Mouse (Mus musculus) brain, embryonic 18.5 days (tissue): ENCODE data around the gene Eepd1.
"Not testable (repeated sequence)": the region's sequence is repeated elsewhere in the genome, so short reads cannot be mapped to it uniquely, and the experiment has no call there.

Source experiments
- DNase-seq: peaks from one replicate; pipeline ENCODE4 v3.0.0-alpha.2; 2012; ENCODE audit warnings: low read depth, low spot score

Eepd1 gene

GRCm38 (mm10) chr9:25481344-25482095 lies at the start of gene Eepd1:
Eepd1 (plus strand) TSS chr9:25481547.
- peak; percentile 82 for DNase-seq

GRCm38 (mm10) chr9:25438836-25439235 lies 42.5 kb upstream of the Eepd1 start:
- no peak for DNase-seq

GRCm38 (mm10) chr9:25440046-25440445 lies 41.3 kb upstream of the Eepd1 start:
- not testable (repeated sequence) for DNase-seq

- DNase-seq = no peak
Observed at GRCm38 (mm10) chr9:25442041-25442440, 39.3 kb upstream of the Eepd1 start.

GRCm38 (mm10) chr9:25443029-25443428 lies 38.3 kb upstream of the Eepd1 start:
- no peak for DNase-seq

- DNase-seq = no peak
Observed at GRCm38 (mm10) chr9:25443546-25443945, 37.8 kb upstream of the Eepd1 start.

GRCm38 (mm10) chr9:25450394-25450793 lies 31.0 kb upstream of the Eepd1 start:
- no peak for DNase-seq

GRCm38 (mm10) chr9:25455027-25455426 lies 26.3 kb upstream of the Eepd1 start:
- no peak for DNase-seq

- no peak for DNase-seq
Observed at GRCm38 (mm10) chr9:25460835-25461555, 20.4 kb upstream of the Eepd1 start.

GRCm38 (mm10) chr9:25464305-25464704 lies 17.0 kb upstream of the Eepd1 start:
- no peak for DNase-seq

GRCm38 (mm10) chr9:25479392-25480020 lies 1.8 kb upstream of the Eepd1 start:
- DNase-seq = no peak

- DNase-seq = no peak
Observed at GRCm38 (mm10) chr9:25480676-25481075, 671 bp upstream of the Eepd1 start.

- no peak for DNase-seq
Observed at GRCm38 (mm10) chr9:25482322-25482998, 1.1 kb downstream of the Eepd1 start.

GRCm38 (mm10) chr9:25482999-25483347 lies 1.6 kb downstream of the Eepd1 start:
- DNase-seq = no peak

- DNase-seq = no peak
Observed at GRCm38 (mm10) chr9:25483931-25484618, 2.7 kb downstream of the Eepd1 start.

GRCm38 (mm10) chr9:25484619-25484986 lies 3.3 kb downstream of the Eepd1 start:
- no peak for DNase-seq

GRCm38 (mm10) chr9:25485006-25485405 lies 3.7 kb downstream of the Eepd1 start:
- DNase-seq = no peak

GRCm38 (mm10) chr9:25485406-25485805 lies 4.1 kb downstream of the Eepd1 start:
- no peak for DNase-seq

- no peak for DNase-seq
Observed at GRCm38 (mm10) chr9:25486246-25486807, 5.0 kb downstream of the Eepd1 start.

GRCm38 (mm10) chr9:25487446-25488110 lies 6.2 kb downstream of the Eepd1 start:
- no peak for DNase-seq

GRCm38 (mm10) chr9:25488581-25488980 lies 7.2 kb downstream of the Eepd1 start:
- no peak for DNase-seq
